Comparison of ENCODE assay signal across 10 mouse cellular contexts in the genomic region with DNA sequence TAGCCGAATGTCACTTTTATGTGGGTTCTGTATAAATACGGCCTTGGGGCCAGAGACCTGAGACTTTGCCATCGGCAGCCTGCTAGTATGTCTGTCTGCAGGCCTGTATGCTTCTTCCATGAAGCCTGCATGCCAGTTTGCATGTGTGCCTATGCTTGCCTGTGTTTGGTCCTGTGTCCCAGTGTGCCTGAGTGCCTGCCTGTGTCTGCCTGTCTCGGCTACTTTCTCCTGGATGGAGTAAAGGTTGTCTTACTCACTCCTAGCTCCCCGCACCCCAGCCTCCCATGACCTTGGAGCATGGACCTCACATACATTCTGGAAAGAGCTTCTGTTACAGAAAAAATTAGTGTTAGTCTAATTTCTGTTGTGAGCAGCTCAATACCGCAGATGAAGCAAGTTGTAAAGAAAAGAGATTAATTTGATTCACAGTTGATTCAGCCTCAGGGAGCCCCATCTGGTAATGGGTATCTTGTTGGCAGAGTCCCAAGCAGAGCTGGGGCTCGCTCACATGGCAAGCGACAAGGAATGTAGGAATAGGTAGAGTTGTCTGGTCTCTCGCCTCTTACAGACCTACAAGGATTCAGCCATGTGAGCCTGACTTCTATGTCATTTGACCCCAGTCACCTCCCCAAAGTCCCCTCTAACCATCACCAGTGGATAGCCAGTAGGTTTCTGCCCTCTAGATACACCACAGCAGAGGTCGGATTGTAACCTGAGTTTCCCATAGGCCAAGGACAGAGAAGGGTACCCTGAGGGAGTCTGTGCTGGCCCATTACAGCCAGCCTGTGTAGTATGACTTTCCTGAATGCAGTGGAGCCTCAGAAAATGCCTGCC. TPM values are rescaled to one million over a fixed set of nuclear protein-coding genes. Genes with fewer than 3 reads are reported as not detected.
DNase-seq lines count a peak whose midpoint lies in the region; ATAC-seq and TF ChIP-seq lines count a peak whose summit lies in the region.
"Had no signal": no experiment of that assay in that cellular context is flagged by ENCODE, and none has a peak within 500 bp of the region (broad histone marks: within the 10 kb centered on the region; RNA-seq: fewer than 3 reads in every experiment).

No protein-coding gene starts in this region.

- no peak for TF ChIP-seq POLR2A in heart, adult 2 months (IDR thresholded peaks at IDR 0.05; ENCODE audit: insufficient read depth, low read depth, low read length)

- H3K4me1 ChIP-seq in heart, adult 2 months (ENCODE audit: control insufficient read depth, insufficient read depth, low read length) = no peaks in the 10 kb centered on the region
- H3K4me1 ChIP-seq in forebrain, embryonic 16.5 days (replicated peaks; ENCODE audit: control insufficient read depth, insufficient read depth, low read length) = peaks cover 11% of the 10 kb centered on the region

- H3K27ac ChIP-seq in heart, adult 2 months = no peak overlapping the region
- no peak overlapping the region for H3K27ac ChIP-seq in forebrain, embryonic 16.5 days (ENCODE audit: low read length)
- H3K27ac ChIP-seq: liver, embryonic 14.5 days had no signal

- H3K4me3 ChIP-seq in heart, adult 2 months = no peak overlapping the region
- H3K4me3 ChIP-seq in forebrain, embryonic 16.5 days (replicated peaks; ENCODE audit: low read length) = no peak overlapping the region

- no peaks in the 10 kb centered on the region for H3K36me3 ChIP-seq in heart, adult 2 months (ENCODE audit: control insufficient read depth, insufficient read depth, low read length)
- no peaks in the 10 kb centered on the region for H3K36me3 ChIP-seq in forebrain, embryonic 16.5 days (ENCODE audit: control insufficient read depth, insufficient read depth)

- no peaks in the 10 kb centered on the region for H3K9me3 ChIP-seq in forebrain, embryonic 16.5 days (ENCODE audit: control insufficient read depth, low read length)

- no peak for TF ChIP-seq CTCF in heart, adult 2 months (IDR thresholded peaks at IDR 0.05)

- no peaks in the 10 kb centered on the region for H3K79me2 ChIP-seq in heart, adult 2 months (replicated peaks; ENCODE audit: control insufficient read depth, insufficient read depth, low read length)

- H3K4me2 ChIP-seq in forebrain, embryonic 16.5 days (ENCODE audit: low read length) = no peak overlapping the region

- no peak for TF ChIP-seq EP300 in heart, adult 2 months (IDR thresholded peaks at IDR 0.05; ENCODE audit: insufficient read depth, low read depth, low read length)

- DNase-seq in heart, adult 11 months = peak; percentile 61
- no peak for DNase-seq in heart, adult 2 months
- peak; percentile 27 for DNase-seq in NIH3T3 (ENCODE audit: low read depth)
- DNase-seq in cerebellum, adult 9-10 months = peak; percentile 22
- no peak for DNase-seq in retina, postnatal 1 day
- DNase-seq in thymus, postnatal 4 days = no peak
- no peak for DNase-seq in adrenal gland, postnatal 10 days
- DNase-seq: thymus, adult 18-20 months had no signal

- WGBS in heart, adult 2 months = 92% methylated on average over 10 of the region's 10 CpGs
- 55% methylated on average over 10 of the region's 10 CpGs for WGBS in forebrain, embryonic 16.5 days

- H3K27me3 ChIP-seq in heart, adult 2 months (ENCODE audit: control insufficient read depth, insufficient read depth, low read length) = no peaks in the 10 kb centered on the region
- H3K27me3 ChIP-seq in forebrain, embryonic 16.5 days (replicated peaks; ENCODE audit: control insufficient read depth, insufficient read depth, low read length) = no peaks in the 10 kb centered on the region

- H3K9ac ChIP-seq in heart, adult 2 months (ENCODE audit: low read depth, low read length) = no peak overlapping the region
- H3K9ac ChIP-seq in forebrain, embryonic 16.5 days (replicated peaks; ENCODE audit: low read depth, low read length) = no peak overlapping the region
- H3K9ac ChIP-seq: liver, embryonic 14.5 days had no signal

- peak; percentile 68 for ATAC-seq in forebrain, embryonic 16.5 days

- intact Hi-C loops in heart, adult 2 months (cut with DNase I) = no loop called here

RNA-seq across cellular contexts. Expression of gene Gxylt1, which starts 47.8 kb away (rescaled TPM):
- 10 to 100 TPM; 10.3 to 10.4 TPM for total RNA-seq in heart, adult 2 months (2021)
- 2.7 and 4.1 TPM in 2 replicates for polyA plus RNA-seq in heart, adult 2 months (2012; rRNA removed)
- polyA plus RNA-seq in forebrain, embryonic 16.5 days (2015; fragmentation: Nextera tagmentation; extraction: Ambion mirVana) = 10.6 and 11.6 TPM in 2 replicates
- 10 to 100 TPM; 22.5 to 26.8 TPM for total RNA-seq in adrenal gland, postnatal 10 days (2021)

Comparison
In these comparisons a context has a peak if more than half of its experiments do, and no peak if none do; other contexts are left out.
1. DNase-seq: peak in heart, adult 11 months (single experiment), NIH3T3 (single experiment) and cerebellum, adult 9-10 months (single experiment); none in heart, adult 2 months (0 of 2), retina, postnatal 1 day (single experiment), thymus, postnatal 4 days (single experiment) and adrenal gland, postnatal 10 days (single experiment).